Mouse (Mus musculus) thymus, postnatal 36 days (tissue): Measurements from ENCODE around the gene Xpot.

Experiments used
- DNase-seq, 2 experiments: peaks; one replicate each; pipeline ENCODE4 v3.0.0; 2022; ENCODE audit warnings: mixed read lengths in 2 of 2

Xpot gene

DNA sequence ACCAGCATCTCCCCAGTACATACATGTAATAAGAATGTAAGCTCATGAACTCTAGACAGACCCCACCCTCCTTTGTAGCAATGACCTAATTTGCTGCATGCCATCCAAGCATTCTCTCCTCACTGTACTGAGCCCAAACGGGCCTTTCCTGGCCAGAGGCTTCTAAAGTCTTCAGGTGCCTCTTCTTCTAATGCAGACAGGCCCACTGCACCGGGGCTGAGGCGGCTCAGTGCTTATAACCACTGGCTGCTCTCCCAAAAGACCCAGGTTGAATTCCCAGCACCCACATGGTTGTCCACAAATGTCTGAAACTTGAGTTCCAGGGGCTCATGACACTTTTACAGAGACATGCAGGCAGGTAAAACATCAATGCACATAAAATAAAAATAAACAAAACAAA lies 55.1 kb downstream of the Xpot start:
- no peak for DNase-seq

- no peak for DNase-seq
Measured at GRCm38 (mm10) chr10:121569796-121570195, 56.3 kb downstream of the Xpot start.

DNA sequence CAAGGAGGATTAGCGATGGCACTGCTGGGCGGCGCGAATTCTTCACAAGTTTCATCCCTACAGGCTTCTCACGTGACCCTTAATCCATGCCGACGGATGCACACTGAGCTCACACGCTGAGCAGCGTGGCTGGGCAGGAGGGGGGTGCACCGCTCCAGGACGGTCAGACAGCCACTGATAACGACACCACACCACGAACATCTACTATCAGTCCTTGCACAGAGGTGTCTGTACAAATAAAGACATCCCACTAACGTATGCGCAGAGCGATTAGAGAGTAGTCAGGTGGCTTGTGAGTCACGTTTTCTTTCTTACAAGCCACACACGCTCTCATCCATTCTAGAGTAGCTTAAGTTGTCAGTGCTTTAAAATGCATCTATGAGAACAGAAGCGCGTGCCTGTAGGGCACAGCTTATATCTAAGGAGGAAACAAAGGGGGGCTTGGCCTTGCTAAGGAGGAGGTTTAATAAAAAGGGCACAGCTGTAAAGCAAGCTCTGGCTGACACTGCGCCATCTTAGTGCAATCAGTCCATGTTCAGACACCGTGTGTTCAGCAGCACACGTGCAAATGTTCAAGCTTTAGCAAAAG lies 57.0 kb downstream of the Xpot start:
- no peak for DNase-seq

DNA sequence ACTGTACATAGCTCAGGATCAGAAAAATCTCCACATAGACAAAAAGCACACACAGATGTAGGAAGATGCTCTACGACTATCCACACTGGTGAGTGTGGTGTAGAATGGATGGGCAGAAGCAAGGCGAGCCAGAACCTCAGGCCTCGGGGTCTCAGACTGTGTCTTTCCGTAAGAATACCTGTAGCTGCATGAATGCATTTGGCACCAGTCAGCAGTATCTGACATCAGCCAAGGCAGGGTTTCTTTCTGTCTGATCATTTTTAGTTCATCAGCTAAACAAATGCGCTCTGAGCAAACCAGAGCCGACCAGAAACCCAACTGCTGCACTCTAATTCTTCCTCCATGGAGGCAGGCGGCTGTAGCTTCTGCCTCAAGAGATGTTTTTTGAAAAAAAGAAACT lies 57.6 kb downstream of the Xpot start:
- DNase-seq, result no peak

- no peak for DNase-seq
Measured at GRCm38 (mm10) chr10:121568026-121568425, 58.1 kb downstream of the Xpot start.

DNA sequence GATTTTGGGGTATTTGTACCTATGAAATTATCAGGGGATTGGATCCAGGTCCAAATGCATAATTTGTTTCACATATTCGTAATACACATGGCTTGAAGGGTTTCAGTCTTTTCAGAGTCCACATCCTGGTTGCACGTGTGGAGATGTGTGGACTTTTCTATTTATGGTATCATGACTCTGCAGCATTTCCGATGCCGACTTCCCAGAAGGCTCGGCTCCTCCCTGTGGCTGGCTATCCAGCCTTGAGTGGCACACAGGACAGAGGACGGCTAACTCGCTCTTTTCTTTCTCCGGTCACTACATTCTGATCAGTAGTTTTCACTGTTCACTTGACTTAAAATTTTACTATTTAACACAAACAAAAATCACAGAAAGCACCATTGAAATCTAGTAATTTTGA lies 61.7 kb downstream of the Xpot start:
- no peak for DNase-seq

- DNase-seq, result no peak
Measured at GRCm38 (mm10) chr10:121558231-121558630, 67.9 kb downstream of the Xpot start.

GRCm38 (mm10) chr10:121556263-121556662 lies 69.9 kb downstream of the Xpot start:
- DNase-seq, result no peak

- no peak for DNase-seq
Measured at GRCm38 (mm10) chr10:121550334-121550733, 75.8 kb downstream of the Xpot start.

DNA sequence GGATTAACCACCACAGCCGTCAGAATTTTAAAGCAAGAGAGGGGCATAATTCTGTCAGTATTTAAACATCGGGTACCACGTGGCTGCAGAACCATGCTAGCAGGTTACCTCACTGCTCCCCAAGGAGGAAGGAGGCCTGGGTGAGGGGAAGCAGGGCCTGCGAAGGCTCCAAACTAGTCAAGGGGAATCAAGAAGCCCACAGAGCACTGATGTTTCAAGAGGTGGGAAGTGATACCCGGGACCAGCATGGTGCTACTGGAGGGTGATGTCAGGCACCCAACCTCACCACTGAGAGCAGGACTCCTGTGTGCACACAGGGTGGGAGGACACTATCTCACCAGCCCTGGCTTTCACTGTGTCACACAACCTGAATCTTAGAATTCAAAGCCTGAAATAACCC lies 76.5 kb downstream of the Xpot start:
- DNase-seq, result no peak

DNA sequence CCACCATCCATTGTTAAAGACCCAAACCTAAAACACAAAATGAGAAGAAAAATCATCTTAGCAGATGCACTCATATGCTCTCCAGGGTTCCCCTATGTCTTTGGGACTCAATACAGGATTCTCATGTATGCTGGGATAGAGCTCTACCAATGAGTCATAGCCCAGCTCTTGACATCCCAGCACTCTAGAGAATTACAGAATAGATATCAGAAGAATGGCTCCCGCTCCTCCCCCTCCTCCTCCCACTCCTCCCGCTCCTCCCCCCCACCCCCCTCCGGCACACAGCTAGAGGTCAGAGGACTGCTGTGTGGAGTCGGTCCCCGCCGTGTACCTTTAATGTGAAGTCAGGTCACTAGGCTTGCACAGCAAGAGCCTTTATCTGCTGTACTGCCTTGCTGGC lies 79.0 kb downstream of the Xpot start:
- DNase-seq, result no peak

DNA sequence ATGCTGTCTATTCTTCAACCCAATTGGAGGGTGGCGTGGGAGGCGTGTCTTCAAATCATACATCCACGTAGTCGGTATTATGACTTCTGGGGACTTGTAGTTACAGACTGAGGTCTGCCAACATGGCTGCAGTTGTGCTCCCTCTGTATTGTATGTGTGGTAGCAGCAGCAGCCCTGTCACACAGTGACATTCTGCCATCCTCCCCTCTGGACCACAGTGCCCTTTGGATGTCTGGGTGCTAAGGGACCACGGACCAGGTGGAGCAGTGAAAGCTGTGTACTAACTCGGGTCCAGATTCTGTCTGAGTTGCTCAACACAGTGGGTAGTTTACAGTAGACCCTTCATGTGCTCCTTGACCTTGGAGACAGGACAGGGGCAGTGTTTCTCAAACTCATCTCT lies 82.6 kb downstream of the Xpot start:
- DNase-seq, result no peak

GRCm38 (mm10) chr10:121542156-121542555 lies 84.0 kb downstream of the Xpot start:
- no peak for DNase-seq
